9 mouse cellular contexts compared by ENCODE assay signal in the genomic region with DNA sequence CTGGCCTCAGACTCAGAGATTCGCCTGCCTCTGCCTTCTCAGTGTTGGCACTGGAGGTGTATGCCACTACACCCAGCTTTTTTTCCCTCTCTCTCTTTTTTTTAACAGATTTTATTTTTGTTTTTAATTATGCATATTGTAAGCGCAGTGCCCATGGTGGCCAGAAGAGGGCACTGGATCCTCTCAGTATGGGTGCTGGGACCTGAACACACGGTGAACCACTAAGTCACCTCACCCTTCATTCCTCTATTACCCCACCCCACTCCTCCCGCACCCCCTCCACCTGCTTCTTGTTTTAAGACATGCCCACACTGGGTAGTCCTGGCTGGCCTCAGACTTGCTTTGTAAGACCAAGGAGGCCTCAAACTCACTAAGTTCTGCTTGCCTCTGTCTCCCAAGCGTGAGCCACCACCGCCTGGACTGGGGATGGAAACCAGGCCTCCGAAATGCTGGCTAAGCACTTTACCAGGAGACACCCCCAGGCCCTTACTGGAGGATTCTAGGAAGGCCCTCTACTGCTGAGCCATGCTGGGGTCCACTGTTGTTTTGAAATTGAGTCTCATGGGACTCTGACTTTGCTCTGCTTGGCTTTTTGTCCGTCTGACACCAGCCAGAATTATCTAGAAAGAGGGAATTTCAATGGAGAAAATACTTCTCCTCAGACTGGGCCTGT. TPM values are rescaled to one million over a fixed set of nuclear protein-coding genes. Genes with fewer than 3 reads are reported as not detected.
DNase-seq lines count a peak whose midpoint lies in the region; ATAC-seq and TF ChIP-seq lines count a peak whose summit lies in the region.
"Had no signal": no experiment of that assay in that cellular context is flagged by ENCODE, and none has a peak within 500 bp of the region (broad histone marks: within the 10 kb centered on the region; RNA-seq: fewer than 3 reads in every experiment).

No protein-coding gene starts in this region.

- no peak overlapping the region for H3K4me2 ChIP-seq in intestine, embryonic 14.5 days (ENCODE audit: low read length)
- no peak overlapping the region for H3K4me2 ChIP-seq in intestine, embryonic 15.5 days (replicated peaks)
- no peak overlapping the region for H3K4me2 ChIP-seq in forebrain, postnatal 0 days (ENCODE audit: low read depth)
- no peak overlapping the region for H3K4me2 ChIP-seq in limb, embryonic 11.5 days (ENCODE audit: low read depth, severe bottlenecking)
- no peak overlapping the region for H3K4me2 ChIP-seq in neural tube, embryonic 14.5 days (ENCODE audit: low read depth, low read length)
- H3K4me2 ChIP-seq: embryonic facial prominence, embryonic 12.5 days had no signal

- H3K27me3 ChIP-seq in intestine, embryonic 14.5 days (replicated peaks; ENCODE audit: control insufficient read depth, insufficient read depth, low read length) = no peaks in the 10 kb centered on the region
- no peaks in the 10 kb centered on the region for H3K27me3 ChIP-seq in intestine, embryonic 15.5 days (replicated peaks)
- H3K27me3 ChIP-seq in forebrain, postnatal 0 days (ENCODE audit: insufficient read depth, low read length) = no peaks in the 10 kb centered on the region
- H3K27me3 ChIP-seq in limb, embryonic 11.5 days (ENCODE audit: control insufficient read depth, insufficient read depth, low read length) = no peaks in the 10 kb centered on the region
- H3K27me3 ChIP-seq in neural tube, embryonic 14.5 days (ENCODE audit: control insufficient read depth, insufficient read depth, low read length) = no peaks in the 10 kb centered on the region
- H3K27me3 ChIP-seq: embryonic facial prominence, embryonic 12.5 days had no signal

- peak; percentile 85 for TF ChIP-seq CTCF in bone marrow, adult 2 months (IDR thresholded peaks at IDR 0.05; ENCODE audit: control insufficient read depth, insufficient read depth, low read length)
- TF ChIP-seq CTCF in forebrain, postnatal 0 days (IDR thresholded peaks at IDR 0.05; ENCODE audit: low read depth) = peak; percentile 70

- no peaks in the 10 kb centered on the region for H3K9me3 ChIP-seq in intestine, embryonic 14.5 days (ENCODE audit: control insufficient read depth, low read length)
- H3K9me3 ChIP-seq in intestine, embryonic 15.5 days = no peaks in the 10 kb centered on the region
- H3K9me3 ChIP-seq in forebrain, postnatal 0 days (ENCODE audit: low read length) = no peaks in the 10 kb centered on the region
- H3K9me3 ChIP-seq in limb, embryonic 11.5 days (ENCODE audit: control insufficient read depth, low read length) = no peaks in the 10 kb centered on the region
- H3K9me3 ChIP-seq in neural tube, embryonic 14.5 days (ENCODE audit: control insufficient read depth, low read length) = no peaks in the 10 kb centered on the region
- H3K9me3 ChIP-seq: embryonic facial prominence, embryonic 12.5 days had no signal

- H3K4me3 ChIP-seq in intestine, embryonic 14.5 days (ENCODE audit: low read depth, low read length) = no peak overlapping the region
- H3K4me3 ChIP-seq in intestine, embryonic 15.5 days (replicated peaks) = no peak overlapping the region
- H3K4me3 ChIP-seq in bone marrow, adult 2 months (replicated peaks; ENCODE audit: control insufficient read depth, low read depth, low read length) = no peak overlapping the region
- no peak overlapping the region for H3K4me3 ChIP-seq in forebrain, postnatal 0 days (ENCODE audit: low read depth, low read length)
- H3K4me3 ChIP-seq in limb, embryonic 11.5 days (ENCODE audit: low read depth, low read length) = no peak overlapping the region
- H3K4me3 ChIP-seq in neural tube, embryonic 14.5 days (ENCODE audit: low read depth, low read length) = no peak overlapping the region
- H3K4me3 ChIP-seq: embryonic facial prominence, embryonic 12.5 days had no signal

- no peak overlapping the region for H3K27ac ChIP-seq in intestine, embryonic 14.5 days (ENCODE audit: low read depth)
- H3K27ac ChIP-seq in intestine, embryonic 15.5 days = no peak overlapping the region
- no peak overlapping the region for H3K27ac ChIP-seq in bone marrow, adult 2 months (ENCODE audit: control insufficient read depth, insufficient read depth, low read depth, low read length, poor library complexity)
- no peak overlapping the region for H3K27ac ChIP-seq in forebrain, postnatal 0 days (ENCODE audit: low read depth, low read length)
- no peak overlapping the region for H3K27ac ChIP-seq in limb, embryonic 11.5 days (replicated peaks; ENCODE audit: low read depth, low read length)
- no peak overlapping the region for H3K27ac ChIP-seq in neural tube, embryonic 14.5 days (ENCODE audit: low read depth, low read length)

- DNase-seq in intestine, embryonic 14.5 days (ENCODE audit: low spot score) = peak; percentile 81
- DNase-seq in CD4-positive, CD25-positive, alpha-beta regulatory T cell, adult 2 months (ENCODE audit: low read depth, low spot score) = peak; percentile 73
- DNase-seq in forebrain, postnatal 0 days = peak; percentile 53
- DNase-seq in limb, embryonic 11.5 days (ENCODE audit: low spot score) = peak; percentile 72

- TF ChIP-seq POLR2A in bone marrow, adult 2 months (IDR thresholded peaks at IDR 0.05; ENCODE audit: borderline replicate concordance, control insufficient read depth, low read depth, low read length) = no peak

- no peak for ATAC-seq in intestine, embryonic 14.5 days (replicated peaks; ENCODE audit: low FRiP score, low TSS enrichment, low read depth)
- no peak for ATAC-seq in intestine, embryonic 15.5 days
- ATAC-seq in forebrain, postnatal 0 days = peak; percentile 46; the same call in 1 of the 2 replicates
- no peak for ATAC-seq in limb, embryonic 11.5 days (ENCODE audit: insufficient number of reproducible peaks, low FRiP score, low TSS enrichment, low read depth)
- ATAC-seq in neural tube, embryonic 14.5 days (ENCODE audit: low read depth) = 0 out of 2 replicates have a peak, but pooled peaks have one; percentile 13
- ATAC-seq in erythroblast, adult 5-6 weeks (replicated peaks; ENCODE audit: low FRiP score, poor library complexity, severe bottlenecking) = no peak

- 0 out of 2 replicates have a peak, but pooled peaks cover 3% of the 10 kb centered on the region for H3K4me1 ChIP-seq in intestine, embryonic 14.5 days (replicated peaks; ENCODE audit: control insufficient read depth, insufficient read depth, low read length)
- H3K4me1 ChIP-seq in intestine, embryonic 15.5 days (replicated peaks) = peaks cover 10% of the 10 kb centered on the region
- H3K4me1 ChIP-seq in bone marrow, adult 2 months (ENCODE audit: control insufficient read depth, insufficient read depth, low read length) = no peaks in the 10 kb centered on the region
- H3K4me1 ChIP-seq in forebrain, postnatal 0 days (ENCODE audit: insufficient read depth) = no peaks in the 10 kb centered on the region
- peaks cover 4% of the 10 kb centered on the region; the same call in 1 of the 2 replicates for H3K4me1 ChIP-seq in limb, embryonic 11.5 days (ENCODE audit: control insufficient read depth, insufficient read depth, low read length)
- H3K4me1 ChIP-seq in neural tube, embryonic 14.5 days (ENCODE audit: control insufficient read depth, insufficient read depth, low read length) = no peaks in the 10 kb centered on the region
- H3K4me1 ChIP-seq: embryonic facial prominence, embryonic 12.5 days had no signal

- no peak overlapping the region for H3K9ac ChIP-seq in intestine, embryonic 14.5 days (ENCODE audit: low read length)
- H3K9ac ChIP-seq in intestine, embryonic 15.5 days = no peak overlapping the region
- no peak overlapping the region for H3K9ac ChIP-seq in forebrain, postnatal 0 days
- H3K9ac ChIP-seq in limb, embryonic 11.5 days (ENCODE audit: low read length) = no peak overlapping the region
- no peak overlapping the region for H3K9ac ChIP-seq in neural tube, embryonic 14.5 days (replicated peaks; ENCODE audit: low read depth, low read length)
- H3K9ac ChIP-seq: embryonic facial prominence, embryonic 12.5 days had no signal

- peaks cover 86% of the 10 kb centered on the region for H3K36me3 ChIP-seq in intestine, embryonic 14.5 days (ENCODE audit: control insufficient read depth, insufficient read depth, low read length)
- peaks cover 21% of the 10 kb centered on the region for H3K36me3 ChIP-seq in intestine, embryonic 15.5 days
- no peaks in the 10 kb centered on the region for H3K36me3 ChIP-seq in forebrain, postnatal 0 days (ENCODE audit: insufficient read depth)
- peaks cover 21% of the 10 kb centered on the region for H3K36me3 ChIP-seq in limb, embryonic 11.5 days (ENCODE audit: control insufficient read depth, insufficient read depth, low read length)
- H3K36me3 ChIP-seq in neural tube, embryonic 14.5 days (ENCODE audit: control insufficient read depth, insufficient read depth, low read length) = no peaks in the 10 kb centered on the region

- WGBS in intestine, embryonic 14.5 days = 56% methylated on average over 8 of the region's 8 CpGs
- 54% methylated on average over 8 of the region's 8 CpGs for WGBS in intestine, embryonic 15.5 days
- WGBS in bone marrow, adult 2 months = 49% methylated on average over 8 of the region's 8 CpGs
- 58% methylated on average over 8 of the region's 8 CpGs for WGBS in forebrain, postnatal 0 days
- WGBS in limb, embryonic 11.5 days = 58% methylated on average over 8 of the region's 8 CpGs
- 57% methylated on average over 8 of the region's 8 CpGs for WGBS in neural tube, embryonic 14.5 days

RNA-seq across cellular contexts. Expression of gene Angptl8, which starts 4.9 kb away (rescaled TPM):
- 4.0 and 4.3 TPM in 2 replicates for polyA plus RNA-seq in intestine, embryonic 14.5 days (2014; fragmentation: Nextera tagmentation; extraction: Ambion mirVana)
- 8.2 and 12.0 TPM in 2 replicates for polyA plus RNA-seq in intestine, embryonic 15.5 days (2015; fragmentation: Nextera tagmentation; extraction: Ambion mirVana)
- not detected in 2 replicates for polyA plus RNA-seq in bone marrow, adult 2 months (2011; ENCODE audit: insufficient read depth, insufficient read length, low replicate concordance, missing spikeins)
- total RNA-seq in forebrain, postnatal 0 days (2014; rRNA removed) = not detected in 2 replicates
- 0.18 TPM in 1 of 2 replicates, not detected in the other for polyA plus RNA-seq in forebrain, postnatal 0 days (2015; fragmentation: Nextera tagmentation; extraction: Ambion mirVana)
- 0.64 and 0.82 TPM in 2 replicates for polyA plus RNA-seq in limb, embryonic 11.5 days (2014; fragmentation: Nextera tagmentation; extraction: Ambion mirVana)
- polyA plus RNA-seq in neural tube, embryonic 14.5 days (2014; fragmentation: Nextera tagmentation; extraction: Ambion mirVana) = 0.24 and 0.53 TPM in 2 replicates
- 1.3 TPM in 1 of 2 replicates, not detected in the other for total RNA-seq in erythroblast, adult 5-6 weeks (2015; ENCODE audit: low replicate concordance)
- total RNA-seq in erythroblast, adult 5-6 weeks (2017; ENCODE audit: low replicate concordance) = not detected in 2 replicates

RNA-seq across cellular contexts. Expression of gene Dock6, which starts 12.2 kb away (rescaled TPM):
- 39.4 and 40.0 TPM in 2 replicates for polyA plus RNA-seq in intestine, embryonic 14.5 days (2014; fragmentation: Nextera tagmentation; extraction: Ambion mirVana)
- 26.9 and 30.7 TPM in 2 replicates for polyA plus RNA-seq in intestine, embryonic 15.5 days (2015; fragmentation: Nextera tagmentation; extraction: Ambion mirVana)
- polyA plus RNA-seq in bone marrow, adult 2 months (2011; ENCODE audit: insufficient read depth, insufficient read length, low replicate concordance, missing spikeins) = 6.5 and 7.2 TPM in 2 replicates
- total RNA-seq in forebrain, postnatal 0 days (2014; rRNA removed) = 6.0 and 15.2 TPM in 2 replicates
- polyA plus RNA-seq in forebrain, postnatal 0 days (2015; fragmentation: Nextera tagmentation; extraction: Ambion mirVana) = 5.7 and 8.3 TPM in 2 replicates
- 37.4 and 42.7 TPM in 2 replicates for polyA plus RNA-seq in limb, embryonic 11.5 days (2014; fragmentation: Nextera tagmentation; extraction: Ambion mirVana)
- 8.2 and 13.8 TPM in 2 replicates for polyA plus RNA-seq in neural tube, embryonic 14.5 days (2014; fragmentation: Nextera tagmentation; extraction: Ambion mirVana)
- not detected in 2 replicates for total RNA-seq in erythroblast, adult 5-6 weeks (2015; ENCODE audit: low replicate concordance)
- not detected in 2 replicates for total RNA-seq in erythroblast, adult 5-6 weeks (2017; ENCODE audit: low replicate concordance)

RNA-seq across cellular contexts. Expression of gene Kank2, which starts 41.7 kb away (rescaled TPM):
- 9.5 and 9.6 TPM in 2 replicates for polyA plus RNA-seq in intestine, embryonic 14.5 days (2014; fragmentation: Nextera tagmentation; extraction: Ambion mirVana)
- polyA plus RNA-seq in intestine, embryonic 15.5 days (2015; fragmentation: Nextera tagmentation; extraction: Ambion mirVana) = 16.3 and 16.7 TPM in 2 replicates
- polyA plus RNA-seq in bone marrow, adult 2 months (2011; ENCODE audit: insufficient read depth, insufficient read length, low replicate concordance, missing spikeins) = 1.4 and 1.7 TPM in 2 replicates
- total RNA-seq in forebrain, postnatal 0 days (2014; rRNA removed) = 8.5 and 12.4 TPM in 2 replicates
- polyA plus RNA-seq in forebrain, postnatal 0 days (2015; fragmentation: Nextera tagmentation; extraction: Ambion mirVana) = 2.2 and 2.3 TPM in 2 replicates
- polyA plus RNA-seq in limb, embryonic 11.5 days (2014; fragmentation: Nextera tagmentation; extraction: Ambion mirVana) = 11.6 and 12.7 TPM in 2 replicates
- 1.3 and 2.4 TPM in 2 replicates for polyA plus RNA-seq in neural tube, embryonic 14.5 days (2014; fragmentation: Nextera tagmentation; extraction: Ambion mirVana)
- 1.2 TPM in 1 of 2 replicates, not detected in the other for total RNA-seq in erythroblast, adult 5-6 weeks (2015; ENCODE audit: low replicate concordance)
- total RNA-seq in erythroblast, adult 5-6 weeks (2017; ENCODE audit: low replicate concordance) = 0.09 TPM in 1 of 2 replicates, not detected in the other

Comparison
In these comparisons a context has a peak if more than half of its experiments do, and no peak if none do; other contexts are left out.
1. ATAC-seq: peak in forebrain, postnatal 0 days (single experiment) and neural tube, embryonic 14.5 days (single experiment); none in intestine, embryonic 14.5 days (single experiment), intestine, embryonic 15.5 days (single experiment), limb, embryonic 11.5 days (single experiment) and erythroblast, adult 5-6 weeks (single experiment).
2. Peak in every context shown above with its lines, with median percentiles within 50 percentile points of each other: DNase-seq.